Mouse (Mus musculus) bone marrow, adult 2 months (tissue): Measurements from ENCODE around the gene Ypel1.

Experiments used
- CTCF ChIP-seq: fragments of 200-500 bp; IDR thresholded peaks from 2 replicates; pipeline ENCODE4 v1.5.1; 2011; ENCODE audit warnings: low read length, control low read depth; ENCODE audit not compliant: control insufficient read depth, insufficient read depth
- POLR2A ChIP-seq: fragments of 200-500 bp; IDR thresholded peaks from 2 replicates; pipeline ENCODE4 v1.6.1; 2011; ENCODE audit warnings: low read depth, mild to moderate bottlenecking, control low read depth, low read length, borderline replicate concordance; ENCODE audit not compliant: control insufficient read depth

GRCm38 (mm10) chr16:17132089-17132905, 62.8 kb downstream of the Ypel1 start, which contains the start of gene Sdf2l1:
- TF ChIP-seq POLR2A (peak; percentile 77), CTCF (peak; percentile 16; the same call in 1 of the 2 replicates)
